Mouse (Mus musculus) right cerebral cortex, postnatal 14 days (tissue): ENCODE measurements around the gene Dach2.
A peak's percentile ranks its signal among the peaks of the same experiment; 100 is the strongest.
"Not testable (repeated sequence)": the region's sequence is repeated elsewhere in the genome, so short reads cannot be mapped to it uniquely, and the experiment has no call there.

Experiments
- DNase-seq: peaks from one replicate; pipeline ENCODE4 v3.0.0; 2022

Gene Dach2

GRCm38 (mm10) chrX:113297404-113297803, at the start of gene Dach2:
Dach2 (plus strand) TSS chrX:113297510.
- DNase-seq = no peak

- not testable (repeated sequence) for DNase-seq
These were observed 44.9 kb upstream of the Dach2 start for GRCm38 (mm10) chrX:113252427-113252826.

- peak; percentile 42 for DNase-seq
These were observed 721 bp downstream of the Dach2 start for GRCm38 (mm10) chrX:113298031-113298430.

- DNase-seq = no peak
These were observed 1.2 kb downstream of the Dach2 start for GRCm38 (mm10) chrX:113298468-113298867.

GRCm38 (mm10) chrX:113304323-113304722, 7.0 kb downstream of the Dach2 start:
- no peak for DNase-seq

- no peak for DNase-seq
These were observed 40.8 kb downstream of the Dach2 start for GRCm38 (mm10) chrX:113338143-113338542.

GRCm38 (mm10) chrX:113394417-113394816, 97.1 kb downstream of the Dach2 start:
- DNase-seq = no peak

- no peak for DNase-seq
These were observed 111.4 kb downstream of the Dach2 start for GRCm38 (mm10) chrX:113408756-113409155.

- no peak for DNase-seq
These were observed 124.3 kb downstream of the Dach2 start for GRCm38 (mm10) chrX:113421517-113422187.

GRCm38 (mm10) chrX:113482131-113482530, 184.8 kb downstream of the Dach2 start:
- no peak for DNase-seq

- peak; percentile 5 for DNase-seq
These were observed 247.8 kb downstream of the Dach2 start for GRCm38 (mm10) chrX:113545106-113545505.

- DNase-seq = no peak
These were observed 266.6 kb downstream of the Dach2 start for GRCm38 (mm10) chrX:113563897-113564296.

GRCm38 (mm10) chrX:113666069-113666468, 368.8 kb downstream of the Dach2 start:
- DNase-seq = no peak

GRCm38 (mm10) chrX:113687163-113687562, 389.9 kb downstream of the Dach2 start:
- no peak for DNase-seq

- no peak for DNase-seq
These were observed 415.1 kb downstream of the Dach2 start for GRCm38 (mm10) chrX:113712363-113712762.

GRCm38 (mm10) chrX:113724124-113724523, 426.8 kb downstream of the Dach2 start:
- no peak for DNase-seq

- DNase-seq = no peak
These were observed 449.8 kb downstream of the Dach2 start for GRCm38 (mm10) chrX:113747122-113747521.

- DNase-seq = no peak
These were observed 495.0 kb downstream of the Dach2 start for GRCm38 (mm10) chrX:113792264-113792663.

- DNase-seq = no peak
These were observed 513.1 kb downstream of the Dach2 start for GRCm38 (mm10) chrX:113810369-113810768.

GRCm38 (mm10) chrX:113826810-113827209, 529.5 kb downstream of the Dach2 start:
- DNase-seq = no peak

- no peak for DNase-seq
These were observed 535.8 kb downstream of the Dach2 start for GRCm38 (mm10) chrX:113833062-113833461.

GRCm38 (mm10) chrX:113867835-113868495, 570.7 kb downstream of the Dach2 start:
- no peak for DNase-seq
